21 mouse cellular contexts compared by ENCODE assay signal in the genomic region with DNA sequence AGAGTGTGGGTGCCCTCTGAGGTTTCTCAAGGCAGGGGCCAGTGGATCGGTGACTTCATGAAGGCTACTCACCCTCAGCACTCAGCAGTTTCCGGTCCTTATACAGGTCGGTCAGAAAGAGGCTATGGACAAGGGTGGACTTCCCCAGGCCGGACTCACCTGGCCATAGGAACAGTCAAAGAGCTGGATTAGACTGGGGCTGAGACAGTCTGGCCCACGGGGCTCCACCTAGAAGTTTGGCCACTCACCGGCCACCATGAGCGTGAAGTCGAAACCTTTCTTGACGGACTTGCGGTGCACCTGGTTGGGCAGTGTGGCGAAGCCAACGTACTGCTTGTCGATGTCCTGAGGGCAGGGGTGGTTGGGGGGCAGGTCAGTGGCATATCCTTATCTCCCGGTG. TPM values are rescaled to one million over a fixed set of nuclear protein-coding genes. Genes with fewer than 3 reads are reported as not detected.
DNase-seq lines count a peak whose midpoint lies in the region; ATAC-seq lines count a peak whose summit lies in the region.
"Had no signal": no experiment of that assay in that cellular context is flagged by ENCODE, and none has a peak within 500 bp of the region (broad histone marks: within the 10 kb centered on the region; RNA-seq: fewer than 3 reads in every experiment).

No protein-coding gene starts in this region.

- no peak for ATAC-seq in CD4-positive, CD25-positive, alpha-beta regulatory T cell, adult 4 months
- no peak for ATAC-seq in limb, embryonic 11.5 days (ENCODE audit: insufficient number of reproducible peaks, low FRiP score, low TSS enrichment, low read depth)
- ATAC-seq: hindbrain, postnatal 0 days had no signal

- WGBS in limb, embryonic 11.5 days: 40% methylated on average over 14 of the region's 14 CpGs
- 36% methylated on average over 14 of the region's 14 CpGs for WGBS in limb, embryonic 10.5 days

- no peaks in the 10 kb centered on the region for H3K36me3 ChIP-seq in limb, embryonic 11.5 days (ENCODE audit: control insufficient read depth, insufficient read depth, low read length)
- H3K36me3 ChIP-seq in limb, embryonic 10.5 days: peaks cover 29% of the 10 kb centered on the region
- H3K36me3 ChIP-seq: G1E; heart, embryonic 12.5 days had no signal

- H3K4me2 ChIP-seq in limb, embryonic 11.5 days (ENCODE audit: low read depth, severe bottlenecking): no peak overlapping the region

- H3K4me1 ChIP-seq in limb, embryonic 11.5 days (ENCODE audit: control insufficient read depth, insufficient read depth, low read length): peaks cover 27% of the 10 kb centered on the region
- peaks cover 57% of the 10 kb centered on the region for H3K4me1 ChIP-seq in limb, embryonic 10.5 days

- peak; percentile 13 for DNase-seq in CD4-positive, CD25-positive, alpha-beta regulatory T cell, adult 2 months (ENCODE audit: low read depth, low spot score)
- peak; percentile 3 for DNase-seq in gastrocnemius, postnatal 10 days
- no peak for DNase-seq in gastrocnemius, postnatal 4 days (ENCODE audit: low spot score in 2 of 2)
- DNase-seq in limb, embryonic 11.5 days (ENCODE audit: low spot score): peak; percentile 25
- DNase-seq in limb, embryonic 10.5 days (ENCODE audit: low spot score): no peak
- DNase-seq in right cerebral cortex, postnatal 25 days: peak; percentile 29
- no peak for DNase-seq in right cerebral cortex, postnatal 14 days
- DNase-seq: adrenal gland, postnatal 14 days; kidney, adult 11 months; lung, adult 18-20 months; lung, postnatal 14 days; thymus, postnatal 36 days had no signal

- no peak overlapping the region for H3K9ac ChIP-seq in limb, embryonic 11.5 days (ENCODE audit: low read length)
- H3K9ac ChIP-seq: embryonic facial prominence, embryonic 15.5 days had no signal

- H3K27me3 ChIP-seq in limb, embryonic 11.5 days (ENCODE audit: control insufficient read depth, insufficient read depth, low read length): peaks cover 76% of the 10 kb centered on the region
- H3K27me3 ChIP-seq in limb, embryonic 10.5 days (ENCODE audit: low read depth, poor library complexity, severe bottlenecking): peaks cover 93% of the 10 kb centered on the region

- no peaks in the 10 kb centered on the region for H3K9me3 ChIP-seq in limb, embryonic 11.5 days (ENCODE audit: control insufficient read depth, low read length)
- H3K9me3 ChIP-seq in limb, embryonic 10.5 days (replicated peaks): no peaks in the 10 kb centered on the region
- H3K9me3 ChIP-seq: embryonic facial prominence, embryonic 15.5 days; heart, embryonic 12.5 days had no signal

- no peak overlapping the region for H3K27ac ChIP-seq in limb, embryonic 11.5 days (replicated peaks; ENCODE audit: low read depth, low read length)
- H3K27ac ChIP-seq in limb, embryonic 10.5 days: no peak overlapping the region
- H3K27ac ChIP-seq: embryonic facial prominence, embryonic 15.5 days; hindbrain, postnatal 0 days had no signal

- H3K4me3 ChIP-seq in limb, embryonic 11.5 days (ENCODE audit: low read depth, low read length): no peak overlapping the region
- no peak overlapping the region for H3K4me3 ChIP-seq in limb, embryonic 10.5 days

RNA-seq across cellular contexts. Expression of a gene that starts 1.1 kb away (rescaled TPM):
- not detected for polyA plus RNA-seq in CD4-positive, CD25-positive, alpha-beta regulatory T cell, adult 4 months (2017; shearing (Covaris generic))
- 1 to 10 TPM; 1.6 to 3.6 TPM for total RNA-seq in gastrocnemius, postnatal 10 days (2021)
- 1 to 10 TPM; 2.2 to 3.6 TPM for total RNA-seq in gastrocnemius, postnatal 4 days (2021)
- polyA plus RNA-seq in limb, embryonic 11.5 days (2014; fragmentation: Nextera tagmentation; extraction: Ambion mirVana): 2.3 and 2.4 TPM in 2 replicates
- polyA plus RNA-seq in limb, embryonic 10.5 days (2016; fragmentation: Nextera tagmentation; extraction: Ambion mirVana): 2.3 and 4.7 TPM in 2 replicates
- polyA plus RNA-seq: G1E; liver, embryonic 11.5 days had no signal

RNA-seq across cellular contexts. Expression of a gene that starts 2.9 kb away (rescaled TPM):
- polyA plus RNA-seq in CD4-positive, CD25-positive, alpha-beta regulatory T cell, adult 4 months (2017; shearing (Covaris generic)): not detected
- not detected for total RNA-seq in gastrocnemius, postnatal 10 days (2021)
- under 1 TPM in 1 of 2 experiments, not detected in 1; 0.27 TPM for total RNA-seq in gastrocnemius, postnatal 4 days (2021)
- polyA plus RNA-seq in limb, embryonic 11.5 days (2014; fragmentation: Nextera tagmentation; extraction: Ambion mirVana): 4.1 and 4.5 TPM in 2 replicates
- polyA plus RNA-seq in limb, embryonic 10.5 days (2016; fragmentation: Nextera tagmentation; extraction: Ambion mirVana): 1.8 and 2.8 TPM in 2 replicates
- total RNA-seq: gastrocnemius, adult 18-20 months; granulocyte monocyte progenitor cell, adult 5-6 weeks had no signal

RNA-seq across cellular contexts. Expression of a gene that starts 4.7 kb away (rescaled TPM):
- 1 to 10 TPM in 1 of 2 experiments, under 1 TPM in 1; 0.36 to 1.5 TPM for polyA plus RNA-seq in CD4-positive, CD25-positive, alpha-beta regulatory T cell, adult 4 months (2017; shearing (Covaris generic))
- 10 to 100 TPM in 1 of 2 experiments, 1 to 10 TPM in 1; 7.9 to 15.7 TPM for total RNA-seq in gastrocnemius, postnatal 10 days (2021)
- total RNA-seq in gastrocnemius, postnatal 4 days (2021): 10 to 100 TPM; 11.3 to 12.9 TPM
- 30.0 and 31.1 TPM in 2 replicates for polyA plus RNA-seq in limb, embryonic 11.5 days (2014; fragmentation: Nextera tagmentation; extraction: Ambion mirVana)
- 19.4 and 29.1 TPM in 2 replicates for polyA plus RNA-seq in limb, embryonic 10.5 days (2016; fragmentation: Nextera tagmentation; extraction: Ambion mirVana)
- polyA plus RNA-seq: G1E had no signal

RNA-seq across cellular contexts. Expression of a gene that starts 34.6 kb away (rescaled TPM):
- not detected for polyA plus RNA-seq in CD4-positive, CD25-positive, alpha-beta regulatory T cell, adult 4 months (2017; shearing (Covaris generic))
- total RNA-seq in gastrocnemius, postnatal 10 days (2021): 1 to 10 TPM; 2.3 to 5.5 TPM
- total RNA-seq in gastrocnemius, postnatal 4 days (2021): 10 to 100 TPM in 1 of 2 experiments, 1 to 10 TPM in 1; 3.9 to 10.8 TPM
- 2.3 and 2.5 TPM in 2 replicates for polyA plus RNA-seq in limb, embryonic 11.5 days (2014; fragmentation: Nextera tagmentation; extraction: Ambion mirVana)
- 1.1 and 1.7 TPM in 2 replicates for polyA plus RNA-seq in limb, embryonic 10.5 days (2016; fragmentation: Nextera tagmentation; extraction: Ambion mirVana)
- total RNA-seq: adrenal gland, postnatal 14 days; granulocyte monocyte progenitor cell, adult 5-6 weeks; megakaryocyte, adult 5-6 weeks had no signal
- polyA plus RNA-seq: G1E had no signal

Comparison
In these comparisons a context has a peak if more than half of its experiments do, and no peak if none do; other contexts are left out.
1. DNase-seq: peak in CD4-positive, CD25-positive, alpha-beta regulatory T cell, adult 2 months (single experiment), gastrocnemius, postnatal 10 days (single experiment), limb, embryonic 11.5 days (single experiment) and right cerebral cortex, postnatal 25 days (single experiment); none in gastrocnemius, postnatal 4 days (0 of 2), limb, embryonic 10.5 days (single experiment) and right cerebral cortex, postnatal 14 days (single experiment).